Mouse (Mus musculus): ENCODE data around the gene Runx2.

GRCm38 (mm10) chr17:44772576-44772975 lies 42.0 kb downstream of the Runx2 start:
- no peak for TF ChIP-seq POLR2A (IDR thresholded peaks at IDR 0.05; ENCODE audit: control insufficient read depth in 1 of 2, insufficient read depth in 1 of 2, low read depth in 1 of 2, low read length in 2 of 2, poor library complexity in 1 of 2)
- TF ChIP-seq CTCF (IDR thresholded peaks at IDR 0.05 in 2 of 3, conservative IDR thresholded peaks at IDR 0.05 in 1 of 3; ENCODE audit: control insufficient read depth in 1 of 3, insufficient read depth in 1 of 3, low read depth in 2 of 3, low read length in 3 of 3, poor library complexity in 1 of 3, severe bottlenecking in 1 of 3) = no peak
- no peak for TF ChIP-seq E2F4 (IDR thresholded peaks at IDR 0.05; ENCODE audit: borderline replicate concordance, low read depth, low read length)
- TF ChIP-seq MAZ (IDR thresholded peaks at IDR 0.05; ENCODE audit: low read depth, low read length) = no peak
- no peak for TF ChIP-seq ZC3H11A (IDR thresholded peaks at IDR 0.05; ENCODE audit: low read depth, low read length)
- TF ChIP-seq USF1 (IDR thresholded peaks at IDR 0.05; ENCODE audit: low read depth, low read length) = no peak
- no peak for TF ChIP-seq UBTF (IDR thresholded peaks at IDR 0.05; ENCODE audit: borderline replicate concordance, insufficient read depth, low read depth, low read length)
- no peak for TF ChIP-seq MAX (IDR thresholded peaks at IDR 0.05; ENCODE audit: low read length)
- no peak for TF ChIP-seq CHD1 (IDR thresholded peaks at IDR 0.05; ENCODE audit: low read depth, low read length)
- TF ChIP-seq GABPA (IDR thresholded peaks at IDR 0.05; ENCODE audit: low read depth, low read length) = no peak
- TF ChIP-seq SMC3 (IDR thresholded peaks at IDR 0.05; ENCODE audit: low read depth, low read length) = no peak
- TF ChIP-seq KAT2A (conservative IDR thresholded peaks at IDR 0.05; ENCODE audit: low read depth, low read length) = no peak
